Mouse (Mus musculus): ENCODE results near the gene Slc12a9.
A peak's percentile ranks its signal among the peaks of the same experiment; 100 is the strongest.

DNA sequence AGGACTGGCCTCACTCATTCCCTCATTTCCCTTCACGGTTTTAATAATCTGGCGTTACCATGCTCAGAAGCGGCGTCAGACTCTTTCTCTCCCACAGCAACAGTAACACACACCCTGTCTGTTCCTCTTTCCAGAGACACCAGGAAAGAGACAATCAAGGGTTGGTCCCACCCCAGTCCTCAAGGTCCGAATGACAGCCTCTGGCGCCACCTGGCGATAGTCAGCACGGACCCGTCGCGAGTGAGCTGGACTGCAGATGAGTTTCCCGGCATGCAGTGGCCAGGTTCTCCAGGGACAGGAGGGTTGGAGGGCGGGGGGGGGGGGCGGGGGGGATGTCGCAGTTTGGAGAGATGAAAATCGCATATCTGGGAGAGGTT lies 46.8 kb downstream of the Slc12a9 start:
- no peak for TF ChIP-seq POLR2A (IDR thresholded peaks at IDR 0.05; ENCODE audit: borderline replicate concordance, extremely low read depth, insufficient read depth, insufficient read length, poor library complexity, severe bottlenecking)
- peak; percentile 91 for TF ChIP-seq CTCF (IDR thresholded peaks at IDR 0.05; ENCODE audit: borderline replicate concordance, extremely low read depth, insufficient read depth, insufficient read length)
